Mouse (Mus musculus) megakaryocyte, embryonic 14.5 days (primary cell): ENCODE results near the gene Ptprcap.

Source experiments
- FLI1 ChIP-seq: IDR thresholded peaks from 2 replicates; pipeline ENCODE4 v1.6.1; 2012; ENCODE audit warnings: low read length, inconsistent platforms, mixed read lengths
- GATA1 ChIP-seq: IDR thresholded peaks from 3 replicates; pipeline ENCODE4 v1.6.1; 2012; ENCODE audit warnings: mixed read lengths, low read length, inconsistent platforms, borderline replicate concordance

- TF ChIP-seq GATA1 (no peak), FLI1 (no peak)
Observed at GRCm38 (mm10) chr19:4196548-4196947, 43.1 kb downstream of the Ptprcap start.
